Mouse (Mus musculus): ENCODE measurements around the gene Vegfd. TPM values are rescaled to one million over a fixed set of nuclear protein-coding genes. Genes with fewer than 3 reads are reported as not detected.

Vegfd gene
- 0.62 and 1.1 TPM in 2 replicates for polyA plus RNA-seq (2012; rRNA removed)

DNA sequence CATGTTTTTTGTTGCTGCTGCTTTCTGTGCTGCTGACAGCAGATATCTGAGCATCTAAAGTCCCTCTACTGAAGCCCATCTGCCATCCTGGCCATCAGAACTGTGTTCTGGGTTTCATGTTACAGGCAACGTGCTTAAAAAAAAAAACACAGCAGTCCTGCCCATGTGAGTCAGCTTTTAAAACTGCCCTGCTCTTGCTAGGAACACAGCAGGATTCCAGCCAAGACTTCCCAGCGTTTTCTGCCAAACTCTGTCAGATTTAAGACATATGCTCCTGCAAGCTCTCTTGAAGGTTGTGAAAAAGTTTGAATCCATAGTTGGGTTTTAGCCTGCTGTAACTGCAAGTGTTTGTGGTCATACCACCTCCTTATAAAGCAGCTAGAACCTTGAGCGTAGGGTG, at the start of gene Vegfd:
TSS of gene Vegfd (plus strand) at position 298 of the 400 bp plus-strand sequence.
- DNase-seq (ENCODE audit: low read depth in 1 of 2, low spot score in 2 of 2), result no peak
- Histone ChIP-seq H3K36me3 (ENCODE audit: control insufficient read depth, insufficient read depth, low read length) (no peaks in the 10 kb centered on the region), H3K4me3 (ENCODE audit: extremely low read depth, insufficient read depth, insufficient read length) (no peak within 1 kb of the TSS), H3K4me1 (ENCODE audit: control insufficient read depth, insufficient read depth, insufficient read length) (no peaks in the 10 kb centered on the region), H3K27ac (ENCODE audit: insufficient read depth, low read length) (no peak within 1 kb of the TSS), H3K27me3 (ENCODE audit: control insufficient read depth, insufficient read depth, low read length) (no peaks in the 10 kb centered on the region)
- TF ChIP-seq POLR2A (IDR thresholded peaks at IDR 0.05; ENCODE audit: low read depth, low read length) (no peak), CTCF (IDR thresholded peaks at IDR 0.05; ENCODE audit: extremely low read depth, insufficient read depth, insufficient read length, insufficient replicate concordance) (no peak)
- 55% methylated on average over 3 of the region's 3 CpGs for WGBS

DNA sequence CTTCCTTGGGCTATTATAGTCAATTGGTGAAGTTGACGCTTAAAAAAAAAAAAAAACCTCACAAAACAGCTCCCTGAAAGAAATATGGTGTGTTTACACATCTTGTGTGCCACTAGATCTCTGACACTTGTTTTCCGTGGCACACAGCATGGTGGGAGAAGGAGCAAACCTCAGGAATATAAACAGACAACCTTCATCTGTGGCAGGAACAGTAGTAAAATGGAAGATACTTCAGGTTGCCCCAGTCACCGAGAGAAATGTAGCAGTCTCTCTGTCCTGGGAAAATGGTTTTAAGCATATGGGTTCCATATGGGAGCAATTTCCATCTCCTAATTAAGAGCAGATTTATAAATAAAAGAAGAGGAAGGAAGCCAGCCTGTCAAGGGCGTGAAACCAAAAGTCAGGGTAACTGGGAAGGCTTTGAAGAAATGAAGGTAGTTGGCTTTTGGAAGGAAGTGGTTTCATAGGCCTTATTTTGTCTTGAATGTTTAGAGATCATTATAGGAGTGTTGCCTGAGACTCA, 49.7 kb upstream of the Vegfd start:
- WGBS, result 57% methylated on average over 4 of the region's 4 CpGs
- Histone ChIP-seq H3K36me3 (ENCODE audit: control insufficient read depth, insufficient read depth, low read length) (no peaks in the 10 kb centered on the region), H3K4me3 (ENCODE audit: extremely low read depth, insufficient read depth, insufficient read length) (no peak overlapping the region), H3K27me3 (ENCODE audit: control insufficient read depth, insufficient read depth, low read length) (no peaks in the 10 kb centered on the region), H3K4me1 (ENCODE audit: control insufficient read depth, insufficient read depth, insufficient read length) (no peaks in the 10 kb centered on the region), H3K27ac (ENCODE audit: insufficient read depth, low read length) (no peak overlapping the region)
- no peak for TF ChIP-seq POLR2A (IDR thresholded peaks at IDR 0.05; ENCODE audit: low read depth, low read length)
- TF ChIP-seq CTCF (IDR thresholded peaks at IDR 0.05; ENCODE audit: extremely low read depth, insufficient read depth, insufficient read length, insufficient replicate concordance), result no peak
- DNase-seq (ENCODE audit: low read depth in 1 of 2, low spot score in 2 of 2), result no peak

GRCm38 (mm10) chrX:164330351-164330750, 42.8 kb upstream of the Vegfd start:
- Histone ChIP-seq H3K27me3 (ENCODE audit: control insufficient read depth, insufficient read depth, low read length) (no peaks in the 10 kb centered on the region), H3K36me3 (ENCODE audit: control insufficient read depth, insufficient read depth, low read length) (no peaks in the 10 kb centered on the region), H3K27ac (ENCODE audit: insufficient read depth, low read length) (no peak overlapping the region), H3K4me1 (ENCODE audit: control insufficient read depth, insufficient read depth, insufficient read length) (no peaks in the 10 kb centered on the region), H3K4me3 (ENCODE audit: extremely low read depth, insufficient read depth, insufficient read length) (no peak overlapping the region)
- 87% methylated on average over 2 of the region's 2 CpGs for WGBS
- DNase-seq (ENCODE audit: low read depth in 1 of 2, low spot score in 2 of 2), result no peak
- no peak for TF ChIP-seq CTCF (IDR thresholded peaks at IDR 0.05; ENCODE audit: extremely low read depth, insufficient read depth, insufficient read length, insufficient replicate concordance)
- TF ChIP-seq POLR2A (IDR thresholded peaks at IDR 0.05; ENCODE audit: low read depth, low read length), result no peak

DNA sequence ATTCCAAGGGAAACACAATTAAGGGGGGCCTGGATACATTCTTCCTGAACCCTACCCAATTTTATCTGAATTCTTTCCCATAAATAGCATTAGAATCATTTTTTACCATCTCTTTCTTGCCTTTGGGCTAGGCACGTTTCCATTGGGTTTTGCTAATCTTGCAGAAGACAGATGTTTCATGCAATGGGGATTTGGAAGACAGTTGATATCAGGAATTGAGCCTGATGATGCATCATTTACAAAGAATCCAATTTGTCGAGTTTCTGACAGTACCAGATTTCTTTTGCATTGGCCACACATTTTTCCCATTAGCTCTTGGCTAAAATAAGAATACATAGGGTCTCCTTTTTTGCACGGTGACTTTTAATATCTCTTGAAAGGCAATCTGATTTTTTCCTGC, 42.4 kb upstream of the Vegfd start:
- H3K27me3 ChIP-seq (ENCODE audit: control insufficient read depth, insufficient read depth, low read length), result no peaks in the 10 kb centered on the region
- WGBS, result 79% methylated on average over 3 of the region's 3 CpGs
- no peaks in the 10 kb centered on the region for H3K36me3 ChIP-seq (ENCODE audit: control insufficient read depth, insufficient read depth, low read length)
- no peak overlapping the region for H3K27ac ChIP-seq (ENCODE audit: insufficient read depth, low read length)
- no peak for DNase-seq (ENCODE audit: low read depth in 1 of 2, low spot score in 2 of 2)
- no peaks in the 10 kb centered on the region for H3K4me1 ChIP-seq (ENCODE audit: control insufficient read depth, insufficient read depth, insufficient read length)
- H3K4me3 ChIP-seq (ENCODE audit: extremely low read depth, insufficient read depth, insufficient read length), result no peak overlapping the region
- TF ChIP-seq CTCF (IDR thresholded peaks at IDR 0.05; ENCODE audit: extremely low read depth, insufficient read depth, insufficient read length, insufficient replicate concordance), result no peak
- TF ChIP-seq POLR2A (IDR thresholded peaks at IDR 0.05; ENCODE audit: low read depth, low read length), result no peak

DNA sequence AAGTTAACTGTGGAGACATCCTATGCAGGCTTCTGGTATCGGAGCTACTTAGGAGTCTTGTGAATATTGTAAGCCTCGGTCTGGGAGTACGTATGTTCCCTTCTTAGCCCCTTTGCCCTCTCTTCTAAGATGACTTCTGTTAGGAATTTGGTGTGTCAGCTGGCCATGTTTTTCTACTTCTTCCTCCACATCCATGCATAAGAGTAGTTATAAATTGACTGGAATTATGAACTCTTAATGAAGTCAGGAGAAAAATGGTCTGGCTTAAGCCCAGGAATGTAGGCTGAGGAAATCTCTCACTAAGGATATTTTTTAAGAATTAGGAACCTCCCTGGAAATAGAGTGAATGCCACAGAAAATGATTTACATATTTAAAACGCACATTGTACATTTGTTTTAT, 34.6 kb upstream of the Vegfd start:
- H3K4me3 ChIP-seq (ENCODE audit: extremely low read depth, insufficient read depth, insufficient read length), result no peak overlapping the region
- no peaks in the 10 kb centered on the region for H3K27me3 ChIP-seq (ENCODE audit: control insufficient read depth, insufficient read depth, low read length)
- TF ChIP-seq CTCF (IDR thresholded peaks at IDR 0.05; ENCODE audit: extremely low read depth, insufficient read depth, insufficient read length, insufficient replicate concordance), result no peak
- TF ChIP-seq POLR2A (IDR thresholded peaks at IDR 0.05; ENCODE audit: low read depth, low read length), result no peak
- 88% methylated on average over 4 of the region's 4 CpGs for WGBS
- DNase-seq (ENCODE audit: low read depth in 1 of 2, low spot score in 2 of 2), result no peak
- H3K27ac ChIP-seq (ENCODE audit: insufficient read depth, low read length), result no peak overlapping the region
- no peaks in the 10 kb centered on the region for H3K4me1 ChIP-seq (ENCODE audit: control insufficient read depth, insufficient read depth, insufficient read length)
- H3K36me3 ChIP-seq (ENCODE audit: control insufficient read depth, insufficient read depth, low read length), result no peaks in the 10 kb centered on the region

DNA sequence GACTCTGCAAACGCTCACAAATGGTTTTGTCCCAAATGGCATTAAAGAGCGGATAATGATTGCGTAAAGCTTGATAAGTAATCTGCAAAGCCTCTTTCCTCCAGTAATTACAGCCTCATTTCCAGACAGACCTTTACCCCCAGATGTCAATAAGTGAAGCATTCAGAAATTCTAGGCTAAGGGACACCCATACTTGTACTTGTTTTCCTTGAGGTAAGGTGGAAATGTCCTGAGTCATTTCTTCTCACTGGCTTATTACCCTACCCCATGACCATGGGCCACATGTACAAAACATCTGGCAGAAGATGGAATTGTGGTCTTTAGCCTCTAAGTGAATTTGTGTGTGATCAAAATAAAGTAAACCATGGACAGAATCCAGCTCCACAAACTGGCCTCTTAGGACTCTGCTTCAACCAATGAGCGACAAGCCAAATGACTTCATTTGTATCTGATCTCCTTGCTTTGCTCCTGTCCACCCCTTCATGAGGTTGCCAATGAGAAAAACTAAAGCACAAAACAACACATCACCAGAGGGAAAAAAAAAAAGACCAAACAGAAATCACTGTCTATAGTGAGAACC, 27.7 kb upstream of the Vegfd start:
- Histone ChIP-seq H3K36me3 (ENCODE audit: control insufficient read depth, insufficient read depth, low read length) (no peaks in the 10 kb centered on the region), H3K27me3 (ENCODE audit: control insufficient read depth, insufficient read depth, low read length) (no peaks in the 10 kb centered on the region), H3K4me3 (ENCODE audit: extremely low read depth, insufficient read depth, insufficient read length) (no peak overlapping the region), H3K4me1 (ENCODE audit: control insufficient read depth, insufficient read depth, insufficient read length) (no peaks in the 10 kb centered on the region), H3K27ac (ENCODE audit: insufficient read depth, low read length) (no peak overlapping the region)
- DNase-seq (ENCODE audit: low read depth in 1 of 2, low spot score in 2 of 2), result no peak
- 89% methylated on average over 4 of the region's 4 CpGs for WGBS
- TF ChIP-seq CTCF (IDR thresholded peaks at IDR 0.05; ENCODE audit: extremely low read depth, insufficient read depth, insufficient read length, insufficient replicate concordance) (no peak), POLR2A (IDR thresholded peaks at IDR 0.05; ENCODE audit: low read depth, low read length) (no peak)

- WGBS, result 88% methylated on average over 3 of the region's 3 CpGs
- Histone ChIP-seq H3K36me3 (ENCODE audit: control insufficient read depth, insufficient read depth, low read length) (no peaks in the 10 kb centered on the region), H3K4me1 (ENCODE audit: control insufficient read depth, insufficient read depth, insufficient read length) (no peaks in the 10 kb centered on the region), H3K4me3 (ENCODE audit: extremely low read depth, insufficient read depth, insufficient read length) (no peak overlapping the region), H3K27me3 (ENCODE audit: control insufficient read depth, insufficient read depth, low read length) (no peaks in the 10 kb centered on the region), H3K27ac (ENCODE audit: insufficient read depth, low read length) (no peak overlapping the region)
- TF ChIP-seq CTCF (IDR thresholded peaks at IDR 0.05; ENCODE audit: extremely low read depth, insufficient read depth, insufficient read length, insufficient replicate concordance) (no peak), POLR2A (IDR thresholded peaks at IDR 0.05; ENCODE audit: low read depth, low read length) (no peak)
- no peak for DNase-seq (ENCODE audit: low read depth in 1 of 2, low spot score in 2 of 2)
Measured at GRCm38 (mm10) chrX:164348937-164349336, 24.2 kb upstream of the Vegfd start.

Measured in spleen, adult 2 months (tissue).